ENCODE assay signal across 21 mouse cellular contexts in the genomic region with DNA sequence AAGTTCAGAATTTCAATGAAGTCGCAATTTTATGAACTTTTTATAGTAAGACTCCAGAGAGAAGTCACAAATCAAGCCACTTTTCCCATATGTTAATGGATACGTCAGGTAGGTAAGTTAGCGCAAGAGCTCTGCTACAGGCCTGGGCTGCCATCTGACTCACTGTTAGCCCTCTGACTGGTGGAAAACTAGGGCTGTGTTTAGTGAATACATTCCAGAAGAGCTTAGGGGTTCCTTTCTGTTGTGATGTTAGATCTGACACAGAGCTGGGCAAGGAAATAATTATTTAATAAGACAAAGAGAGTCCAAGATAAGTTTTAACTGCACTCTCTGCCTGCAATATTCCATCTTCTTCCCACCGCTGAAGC. TPM values are rescaled to one million over a fixed set of nuclear protein-coding genes. Genes with fewer than 3 reads are reported as not detected.
DNase-seq lines count a peak whose midpoint lies in the region; ATAC-seq lines count a peak whose summit lies in the region.
"Had no signal": no experiment of that assay in that cellular context is flagged by ENCODE, and none has a peak within 500 bp of the region (broad histone marks: within the 10 kb centered on the region; RNA-seq: fewer than 3 reads in every experiment).

No protein-coding gene starts in this region.

- no peak overlapping the region for H3K27ac ChIP-seq in kidney, embryonic 14.5 days (ENCODE audit: low read depth, low read length)
- peak overlapping the region; percentile 48; the same call in 1 of the 2 replicates for H3K27ac ChIP-seq in limb, embryonic 15.5 days
- no peak overlapping the region for H3K27ac ChIP-seq in limb, embryonic 10.5 days
- peak overlapping the region; percentile 78 for H3K27ac ChIP-seq in embryonic facial prominence, embryonic 15.5 days (replicated peaks)
- no peak overlapping the region for H3K27ac ChIP-seq in midbrain, embryonic 13.5 days
- H3K27ac ChIP-seq: forebrain, embryonic 15.5 days; heart, adult 2 months; heart, embryonic 13.5 days; hindbrain, embryonic 12.5 days had no signal

- H3K4me2 ChIP-seq in kidney, embryonic 14.5 days (replicated peaks; ENCODE audit: low read depth, low read length), result no peak overlapping the region
- no peak overlapping the region for H3K4me2 ChIP-seq in limb, embryonic 15.5 days
- no peak overlapping the region for H3K4me2 ChIP-seq in embryonic facial prominence, embryonic 15.5 days (replicated peaks)
- H3K4me2 ChIP-seq in midbrain, embryonic 13.5 days (replicated peaks), result no peak overlapping the region
- H3K4me2 ChIP-seq: forebrain, embryonic 15.5 days; heart, embryonic 13.5 days; hindbrain, embryonic 12.5 days had no signal

- no peaks in the 10 kb centered on the region for H3K36me3 ChIP-seq in kidney, embryonic 14.5 days (ENCODE audit: control insufficient read depth, insufficient read depth, low read length)
- H3K36me3 ChIP-seq in limb, embryonic 15.5 days, result no peaks in the 10 kb centered on the region
- no peaks in the 10 kb centered on the region for H3K36me3 ChIP-seq in limb, embryonic 10.5 days
- no peaks in the 10 kb centered on the region for H3K36me3 ChIP-seq in embryonic facial prominence, embryonic 15.5 days
- no peaks in the 10 kb centered on the region for H3K36me3 ChIP-seq in midbrain, embryonic 13.5 days
- H3K36me3 ChIP-seq: forebrain, embryonic 15.5 days; G1E; heart, embryonic 13.5 days; hindbrain, embryonic 12.5 days had no signal

- ATAC-seq in kidney, embryonic 14.5 days (ENCODE audit: low FRiP score, low TSS enrichment), result 0 out of 2 replicates have a peak, but pooled peaks have one; percentile 41
- no peak for ATAC-seq in limb, embryonic 15.5 days (ENCODE audit: insufficient number of reproducible peaks, low FRiP score, low TSS enrichment, low read depth)
- ATAC-seq in embryonic facial prominence, embryonic 15.5 days (ENCODE audit: insufficient number of reproducible peaks, low FRiP score, low TSS enrichment, low read depth), result no peak
- ATAC-seq in midbrain, embryonic 13.5 days, result no peak
- ATAC-seq: forebrain, embryonic 15.5 days; hindbrain, embryonic 16.5 days; inflammation-experienced regulatory T-cells, adult 6 months had no signal

- no peak for DNase-seq in kidney, adult 11 months
- DNase-seq in limb, embryonic 10.5 days (ENCODE audit: low spot score), result no peak
- DNase-seq in lung, postnatal 14 days, result no peak
- DNase-seq: adrenal gland, adult 8-10 months; cerebellum, adult 11 months; cerebellum, adult 8-10 months; cerebellum, postnatal 14 days; embryo, embryonic 11 days; gastrocnemius, postnatal 36 days; heart, adult 2 months; heart, postnatal 4 days had no signal

- no peaks in the 10 kb centered on the region for H3K27me3 ChIP-seq in kidney, embryonic 14.5 days (ENCODE audit: control insufficient read depth, insufficient read depth, low read length)
- H3K27me3 ChIP-seq in limb, embryonic 15.5 days, result no peaks in the 10 kb centered on the region
- no peaks in the 10 kb centered on the region for H3K27me3 ChIP-seq in limb, embryonic 10.5 days (ENCODE audit: low read depth, poor library complexity, severe bottlenecking)
- H3K27me3 ChIP-seq in embryonic facial prominence, embryonic 15.5 days, result no peaks in the 10 kb centered on the region
- no peaks in the 10 kb centered on the region for H3K27me3 ChIP-seq in midbrain, embryonic 13.5 days
- H3K27me3 ChIP-seq: forebrain, embryonic 15.5 days; heart, embryonic 13.5 days; hindbrain, embryonic 12.5 days had no signal

- H3K4me1 ChIP-seq in kidney, embryonic 14.5 days (ENCODE audit: control insufficient read depth, insufficient read depth, low read length), result no peaks in the 10 kb centered on the region
- H3K4me1 ChIP-seq in limb, embryonic 15.5 days, result no peaks in the 10 kb centered on the region
- H3K4me1 ChIP-seq in limb, embryonic 10.5 days, result no peaks in the 10 kb centered on the region
- H3K4me1 ChIP-seq in embryonic facial prominence, embryonic 15.5 days, result 0 out of 2 replicates have a peak, but pooled peaks cover 4% of the 10 kb centered on the region
- no peaks in the 10 kb centered on the region for H3K4me1 ChIP-seq in midbrain, embryonic 13.5 days (replicated peaks)
- H3K4me1 ChIP-seq: forebrain, embryonic 15.5 days; heart, embryonic 13.5 days; hindbrain, embryonic 12.5 days had no signal

- H3K9me3 ChIP-seq in kidney, embryonic 14.5 days (ENCODE audit: control insufficient read depth, low read length), result no peaks in the 10 kb centered on the region
- H3K9me3 ChIP-seq in limb, embryonic 15.5 days, result no peaks in the 10 kb centered on the region
- H3K9me3 ChIP-seq in limb, embryonic 10.5 days (replicated peaks), result no peaks in the 10 kb centered on the region
- no peaks in the 10 kb centered on the region for H3K9me3 ChIP-seq in embryonic facial prominence, embryonic 15.5 days (replicated peaks)
- H3K9me3 ChIP-seq in midbrain, embryonic 13.5 days, result no peaks in the 10 kb centered on the region
- H3K9me3 ChIP-seq: forebrain, embryonic 15.5 days; heart, embryonic 13.5 days; hindbrain, embryonic 12.5 days had no signal

- WGBS in kidney, embryonic 14.5 days, result 58% methylated on average over 4 of the region's 4 CpGs
- 77% methylated on average over 4 of the region's 4 CpGs for WGBS in limb, embryonic 15.5 days
- 87% methylated on average over 4 of the region's 4 CpGs for WGBS in limb, embryonic 10.5 days
- WGBS in embryonic facial prominence, embryonic 15.5 days, result 75% methylated on average over 4 of the region's 4 CpGs
- WGBS in midbrain, embryonic 13.5 days, result 94% methylated on average over 4 of the region's 4 CpGs

- no peak overlapping the region for H3K4me3 ChIP-seq in kidney, embryonic 14.5 days (ENCODE audit: low read length)
- no peak overlapping the region for H3K4me3 ChIP-seq in limb, embryonic 15.5 days
- no peak overlapping the region for H3K4me3 ChIP-seq in limb, embryonic 10.5 days
- H3K4me3 ChIP-seq in embryonic facial prominence, embryonic 15.5 days (replicated peaks), result no peak overlapping the region
- H3K4me3 ChIP-seq in midbrain, embryonic 13.5 days (replicated peaks), result no peak overlapping the region
- H3K4me3 ChIP-seq: forebrain, embryonic 15.5 days; heart, adult 2 months; heart, embryonic 13.5 days; hindbrain, embryonic 12.5 days had no signal

- H3K9ac ChIP-seq in kidney, embryonic 14.5 days (ENCODE audit: low read depth, low read length), result no peak overlapping the region
- H3K9ac ChIP-seq in limb, embryonic 15.5 days, result no peak overlapping the region
- H3K9ac ChIP-seq in embryonic facial prominence, embryonic 15.5 days, result no peak overlapping the region
- H3K9ac ChIP-seq in midbrain, embryonic 13.5 days (replicated peaks), result no peak overlapping the region
- H3K9ac ChIP-seq: forebrain, embryonic 15.5 days; heart, embryonic 13.5 days; hindbrain, embryonic 12.5 days had no signal

RNA-seq across cellular contexts. Expression of a gene that starts 23.7 kb away (rescaled TPM):
- polyA plus RNA-seq in kidney, embryonic 14.5 days (2014; fragmentation: Nextera tagmentation; extraction: Ambion mirVana), result 6.4 and 10.9 TPM in 2 replicates
- 11.4 and 14.5 TPM in 2 replicates for polyA plus RNA-seq in limb, embryonic 15.5 days (2015; fragmentation: Nextera tagmentation; extraction: Ambion mirVana)
- 0.67 and 0.68 TPM in 2 replicates for polyA plus RNA-seq in limb, embryonic 10.5 days (2016; fragmentation: Nextera tagmentation; extraction: Ambion mirVana)
- 13.7 and 19.2 TPM in 2 replicates for polyA plus RNA-seq in embryonic facial prominence, embryonic 15.5 days (2015; fragmentation: Nextera tagmentation; extraction: Ambion mirVana)
- 3.0 and 3.7 TPM in 2 replicates for polyA plus RNA-seq in midbrain, embryonic 13.5 days (2015; fragmentation: Nextera tagmentation; extraction: Ambion mirVana)
- polyA plus RNA-seq: G1E; inflammation-experienced regulatory T-cells, adult 6 months had no signal

Comparison
In these comparisons a context has a peak if more than half of its experiments do, and no peak if none do; other contexts are left out.
1. H3K27ac ChIP-seq: peak in limb, embryonic 15.5 days (single experiment) and embryonic facial prominence, embryonic 15.5 days (single experiment); none in kidney, embryonic 14.5 days (single experiment), limb, embryonic 10.5 days (single experiment) and midbrain, embryonic 13.5 days (single experiment).